Mouse (Mus musculus): Measurements from ENCODE around the gene Vmn2r90. TPM values are rescaled to one million over a fixed set of nuclear protein-coding genes. Genes with fewer than 3 reads are reported as not detected.
"Not testable (repeated sequence)": the region's sequence is repeated elsewhere in the genome, so short reads cannot be mapped to it uniquely, and the experiment has no call there.

Vmn2r90 gene
- 0.03 TPM in 1 of 2 replicates, not detected in the other for polyA plus RNA-seq (2012; rRNA removed)

DNA sequence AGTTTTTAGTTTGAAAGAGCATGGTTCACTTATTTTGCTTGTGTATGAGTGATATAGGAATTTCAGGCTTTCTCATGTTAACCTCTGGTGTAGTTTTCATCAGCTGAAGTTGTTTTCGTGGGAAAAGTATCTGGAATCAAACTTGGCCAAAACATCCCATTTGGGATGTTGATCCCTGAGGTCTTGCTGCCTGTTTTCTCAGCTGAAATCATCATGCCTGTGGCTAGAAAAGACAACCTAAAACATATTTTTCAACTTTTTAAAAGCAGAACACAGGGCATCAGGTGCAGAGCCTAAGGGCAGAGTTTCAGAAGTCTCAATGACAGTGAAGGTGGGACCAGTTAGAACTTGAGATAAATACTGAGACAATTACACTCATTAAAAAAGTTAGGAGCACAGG lies at the start of gene Vmn2r90:
Vmn2r90 (plus strand) TSS at position 301 of the 400 bp plus-strand sequence.
- H3K36me3 ChIP-seq (ENCODE audit: control insufficient read depth, insufficient read depth, low read length) = no peaks in the 10 kb centered on the region
- TF ChIP-seq CTCF (conservative IDR thresholded peaks at IDR 0.05; ENCODE audit: insufficient read depth, insufficient read length, low read depth, low read length) (no peak), POLR2A (IDR thresholded peaks at IDR 0.05; ENCODE audit: low read depth, low read length) (no peak)
- H3K4me1 ChIP-seq (ENCODE audit: control insufficient read depth, insufficient read depth, low read length) = no peaks in the 10 kb centered on the region
- WGBS = 53% methylated on average over 1 of the region's 1 CpGs
- DNase-seq = no peak
- H3K27me3 ChIP-seq (replicated peaks; ENCODE audit: control insufficient read depth, insufficient read depth, low read length) = no peaks in the 10 kb centered on the region
- no peak within 1 kb of the TSS for H3K27ac ChIP-seq (ENCODE audit: insufficient read depth, low read depth, low read length)
- H3K4me3 ChIP-seq (ENCODE audit: insufficient read depth, low read depth, low read length) = no peak within 1 kb of the TSS

DNA sequence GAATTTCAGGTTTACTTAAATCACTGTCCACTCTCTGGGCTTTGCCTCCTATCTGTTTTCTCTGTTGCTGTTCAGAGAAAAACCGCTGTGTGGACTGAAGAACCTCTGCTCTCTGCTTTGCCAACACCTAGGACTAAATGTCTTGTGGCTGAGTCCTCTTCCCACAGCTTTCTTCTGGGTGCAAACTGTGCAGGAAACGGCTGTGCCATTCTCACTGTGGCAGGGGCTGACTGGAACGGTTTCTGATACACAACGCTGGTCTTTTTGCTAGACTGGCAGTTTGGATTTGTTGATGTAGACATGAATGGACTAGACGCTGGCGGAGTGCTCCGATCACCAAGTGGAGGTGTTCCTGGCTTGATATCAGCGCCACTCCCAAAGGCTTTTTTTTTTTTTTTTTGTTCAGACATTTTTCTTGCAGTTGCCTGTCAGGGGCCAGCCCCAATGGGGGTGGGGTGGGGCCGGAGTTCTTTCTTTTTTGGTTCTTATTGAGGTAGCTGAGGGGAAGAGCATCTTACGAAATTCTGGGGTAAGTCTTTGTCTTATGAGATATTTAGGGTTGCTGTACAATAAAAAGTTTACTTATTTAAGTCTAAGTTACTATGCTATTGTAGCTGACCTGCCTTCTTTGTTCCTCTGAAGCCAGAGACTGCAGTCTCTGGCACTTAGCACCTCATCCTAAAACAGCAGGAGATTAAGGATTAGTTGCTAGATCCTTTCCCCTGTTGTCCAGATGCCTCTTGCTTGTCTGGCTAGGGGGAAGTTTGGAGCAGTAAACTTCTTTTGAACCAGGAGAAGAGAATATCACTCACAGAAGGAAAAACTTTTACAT lies 48.3 kb upstream of the Vmn2r90 start:
- no peak for TF ChIP-seq POLR2A (IDR thresholded peaks at IDR 0.05; ENCODE audit: low read depth, low read length)
- TF ChIP-seq CTCF (conservative IDR thresholded peaks at IDR 0.05; ENCODE audit: insufficient read depth, insufficient read length, low read depth, low read length) = no peak
- no peak for DNase-seq
- Histone ChIP-seq H3K27me3 (replicated peaks; ENCODE audit: control insufficient read depth, insufficient read depth, low read length) (no peaks in the 10 kb centered on the region), H3K27ac (ENCODE audit: insufficient read depth, low read depth, low read length) (no peak overlapping the region), H3K4me3 (ENCODE audit: insufficient read depth, low read depth, low read length) (no peak overlapping the region), H3K36me3 (ENCODE audit: control insufficient read depth, insufficient read depth, low read length) (no peaks in the 10 kb centered on the region), H3K4me1 (ENCODE audit: control insufficient read depth, insufficient read depth, low read length) (no peaks in the 10 kb centered on the region)
- 8% methylated on average over 10 of the region's 10 CpGs for WGBS

DNA sequence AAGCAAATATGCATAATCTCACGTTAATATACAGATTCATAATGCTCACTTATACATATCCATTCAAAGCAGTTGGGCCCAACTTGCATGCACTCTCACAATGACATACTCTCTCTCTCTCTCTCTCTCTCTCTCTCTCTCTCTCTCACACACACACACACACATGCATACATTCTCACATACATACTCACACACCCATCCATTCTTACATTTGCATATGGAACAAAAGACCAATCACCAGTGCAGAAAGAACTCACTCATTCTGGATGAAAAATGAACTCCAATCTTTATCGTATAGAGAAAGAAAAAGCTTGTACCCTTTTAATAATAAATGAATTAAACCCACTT lies 47.7 kb upstream of the Vmn2r90 start:
- WGBS = 41% methylated on average over 2 of the region's 2 CpGs
- DNase-seq = no peak
- no peak overlapping the region for H3K4me3 ChIP-seq (ENCODE audit: insufficient read depth, low read depth, low read length)
- TF ChIP-seq POLR2A (IDR thresholded peaks at IDR 0.05; ENCODE audit: low read depth, low read length) = no peak
- no peak for TF ChIP-seq CTCF (conservative IDR thresholded peaks at IDR 0.05; ENCODE audit: insufficient read depth, insufficient read length, low read depth, low read length)
- H3K27ac ChIP-seq (ENCODE audit: insufficient read depth, low read depth, low read length) = no peak overlapping the region
- no peaks in the 10 kb centered on the region for H3K4me1 ChIP-seq (ENCODE audit: control insufficient read depth, insufficient read depth, low read length)
- no peaks in the 10 kb centered on the region for H3K27me3 ChIP-seq (replicated peaks; ENCODE audit: control insufficient read depth, insufficient read depth, low read length)
- no peaks in the 10 kb centered on the region for H3K36me3 ChIP-seq (ENCODE audit: control insufficient read depth, insufficient read depth, low read length)

DNA sequence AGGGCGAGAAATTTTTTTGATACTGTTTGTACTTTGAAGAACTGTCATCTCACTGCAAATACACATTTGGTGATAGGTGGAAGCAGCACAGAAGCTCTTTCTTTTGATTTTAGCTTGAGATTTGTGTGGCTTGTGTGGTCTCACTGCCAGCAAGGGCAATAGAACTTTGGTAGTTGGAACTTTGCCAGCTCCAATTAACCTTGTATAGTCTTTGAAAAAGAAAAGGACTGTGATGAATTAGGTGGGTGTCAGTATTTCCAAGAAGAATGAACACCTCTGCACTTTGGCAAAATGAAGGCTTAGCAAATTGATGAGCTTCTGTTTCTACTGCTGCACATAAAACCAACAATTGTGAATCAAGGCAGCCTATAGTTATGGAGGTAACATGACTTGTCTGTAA lies 24.8 kb upstream of the Vmn2r90 start:
- Histone ChIP-seq H3K4me3 (ENCODE audit: insufficient read depth, low read depth, low read length) (no peak overlapping the region), H3K27me3 (replicated peaks; ENCODE audit: control insufficient read depth, insufficient read depth, low read length) (no peaks in the 10 kb centered on the region), H3K36me3 (ENCODE audit: control insufficient read depth, insufficient read depth, low read length) (no peaks in the 10 kb centered on the region), H3K27ac (ENCODE audit: insufficient read depth, low read depth, low read length) (no peak overlapping the region), H3K4me1 (ENCODE audit: control insufficient read depth, insufficient read depth, low read length) (no peaks in the 10 kb centered on the region)
- WGBS = 88% methylated on average over 1 of the region's 1 CpGs
- DNase-seq = no peak
- TF ChIP-seq CTCF (conservative IDR thresholded peaks at IDR 0.05; ENCODE audit: insufficient read depth, insufficient read length, low read depth, low read length) = no peak
- TF ChIP-seq POLR2A (IDR thresholded peaks at IDR 0.05; ENCODE audit: low read depth, low read length) = no peak

DNA sequence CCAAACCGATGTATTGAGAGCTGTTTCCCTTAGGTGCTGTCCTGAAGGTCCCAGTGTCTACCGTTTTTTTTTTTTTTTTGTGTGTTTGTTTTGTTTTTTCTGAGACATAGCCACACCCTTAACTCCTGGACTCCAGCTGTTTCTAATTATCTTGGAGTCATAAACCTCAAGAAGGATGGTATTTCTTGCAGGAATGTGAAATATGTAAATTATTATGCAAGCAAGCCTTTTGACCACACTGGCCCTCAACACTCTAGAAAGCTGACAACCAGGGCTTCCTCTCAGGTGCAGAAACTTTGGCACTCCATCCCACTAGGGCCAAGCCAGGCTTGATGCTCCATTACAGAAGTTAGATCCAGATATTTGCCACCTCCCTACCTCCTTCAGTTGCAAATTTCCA lies 12.9 kb upstream of the Vmn2r90 start:
- Histone ChIP-seq H3K36me3 (ENCODE audit: control insufficient read depth, insufficient read depth, low read length) (no peaks in the 10 kb centered on the region), H3K4me1 (ENCODE audit: control insufficient read depth, insufficient read depth, low read length) (no peaks in the 10 kb centered on the region), H3K4me3 (ENCODE audit: insufficient read depth, low read depth, low read length) (no peak overlapping the region), H3K27ac (ENCODE audit: insufficient read depth, low read depth, low read length) (no peak overlapping the region), H3K27me3 (replicated peaks; ENCODE audit: control insufficient read depth, insufficient read depth, low read length) (no peaks in the 10 kb centered on the region)
- TF ChIP-seq POLR2A (IDR thresholded peaks at IDR 0.05; ENCODE audit: low read depth, low read length) = no peak
- no peak for TF ChIP-seq CTCF (conservative IDR thresholded peaks at IDR 0.05; ENCODE audit: insufficient read depth, insufficient read length, low read depth, low read length)
- 70% methylated on average over 2 of the region's 2 CpGs for WGBS
- no peak for DNase-seq

DNA sequence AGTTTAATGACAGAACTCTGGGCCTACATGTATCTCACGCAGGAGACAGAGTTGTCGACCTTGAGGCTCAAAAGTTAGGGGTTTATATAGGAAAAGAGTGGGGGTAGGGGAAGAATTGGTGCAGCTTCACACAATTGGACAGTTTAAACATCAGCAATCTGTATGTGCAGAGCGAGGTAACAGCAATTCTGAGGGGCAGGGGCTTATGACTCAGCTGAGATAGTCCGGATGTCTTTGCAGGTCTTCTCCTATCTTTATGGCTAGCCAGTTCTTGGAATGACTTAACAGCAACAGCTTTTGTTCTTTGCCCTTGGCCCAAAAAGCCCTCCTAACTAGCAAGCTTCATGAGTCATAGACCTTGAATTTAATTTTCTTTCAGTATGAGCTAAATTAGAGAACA lies 28.8 kb downstream of the Vmn2r90 start:
- 76% methylated on average over 4 of the region's 4 CpGs for WGBS
- H3K36me3 ChIP-seq (ENCODE audit: control insufficient read depth, insufficient read depth, low read length); H3K4me3 ChIP-seq (ENCODE audit: insufficient read depth, low read depth, low read length); DNase-seq; H3K4me1 ChIP-seq (ENCODE audit: control insufficient read depth, insufficient read depth, low read length); H3K27me3 ChIP-seq (replicated peaks; ENCODE audit: control insufficient read depth, insufficient read depth, low read length); H3K27ac ChIP-seq (ENCODE audit: insufficient read depth, low read depth, low read length): not testable (repeated sequence)

DNA sequence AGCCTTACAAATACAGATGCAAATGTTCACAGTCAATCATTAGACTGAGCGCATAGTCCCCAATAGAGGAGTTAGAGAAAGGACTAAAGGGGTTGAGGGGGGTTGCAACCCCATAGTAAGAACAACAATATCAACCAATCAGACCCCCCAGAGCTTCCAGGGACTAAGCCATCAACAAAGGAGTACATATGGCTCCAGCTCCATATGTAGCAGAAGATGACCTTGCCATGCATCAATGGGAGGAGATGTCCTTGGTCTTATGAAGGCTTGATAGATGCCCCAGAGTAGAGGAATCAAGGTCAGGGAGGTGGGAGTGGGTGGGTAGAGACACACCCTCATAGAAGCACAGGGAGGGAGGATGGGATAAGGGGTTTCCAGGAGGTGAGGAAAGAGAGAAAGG lies 35.1 kb downstream of the Vmn2r90 start:
- no peaks in the 10 kb centered on the region for H3K36me3 ChIP-seq (ENCODE audit: control insufficient read depth, insufficient read depth, low read length)
- DNase-seq = no peak
- H3K4me3 ChIP-seq (ENCODE audit: insufficient read depth, low read depth, low read length) = no peak overlapping the region
- no peaks in the 10 kb centered on the region for H3K27me3 ChIP-seq (replicated peaks; ENCODE audit: control insufficient read depth, insufficient read depth, low read length)
- TF ChIP-seq CTCF (conservative IDR thresholded peaks at IDR 0.05; ENCODE audit: insufficient read depth, insufficient read length, low read depth, low read length) = no peak
- TF ChIP-seq POLR2A (IDR thresholded peaks at IDR 0.05; ENCODE audit: low read depth, low read length) = no peak
- H3K4me1 ChIP-seq (ENCODE audit: control insufficient read depth, insufficient read depth, low read length) = no peaks in the 10 kb centered on the region
- no peak overlapping the region for H3K27ac ChIP-seq (ENCODE audit: insufficient read depth, low read depth, low read length)
- 90% methylated on average over 1 of the region's 1 CpGs for WGBS

DNA sequence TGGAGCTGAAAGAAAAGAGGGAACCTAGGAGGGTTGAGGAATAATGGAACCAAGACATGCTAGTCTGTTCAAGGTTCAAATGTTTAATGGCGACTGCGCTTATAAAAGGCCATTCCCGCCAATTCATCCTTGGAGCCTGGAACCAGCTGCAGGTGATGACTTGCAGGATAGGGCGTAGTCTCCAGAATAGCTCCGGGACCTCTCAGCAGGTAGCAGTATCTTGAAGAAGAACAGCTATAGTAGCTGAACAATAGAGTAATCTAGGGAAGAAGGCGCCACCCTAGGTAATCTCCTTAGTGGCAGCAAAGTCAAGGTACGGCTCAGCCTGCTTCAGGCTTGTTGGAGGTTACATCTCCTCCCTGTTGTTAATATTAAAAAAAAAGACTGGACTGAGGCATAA lies 35.8 kb downstream of the Vmn2r90 start:
- H3K4me1 ChIP-seq (ENCODE audit: control insufficient read depth, insufficient read depth, low read length); H3K27me3 ChIP-seq (replicated peaks; ENCODE audit: control insufficient read depth, insufficient read depth, low read length); H3K36me3 ChIP-seq (ENCODE audit: control insufficient read depth, insufficient read depth, low read length); H3K27ac ChIP-seq (ENCODE audit: insufficient read depth, low read depth, low read length); H3K4me3 ChIP-seq (ENCODE audit: insufficient read depth, low read depth, low read length); DNase-seq: not testable (repeated sequence)
- WGBS = 93% methylated on average over 7 of the region's 7 CpGs

DNA sequence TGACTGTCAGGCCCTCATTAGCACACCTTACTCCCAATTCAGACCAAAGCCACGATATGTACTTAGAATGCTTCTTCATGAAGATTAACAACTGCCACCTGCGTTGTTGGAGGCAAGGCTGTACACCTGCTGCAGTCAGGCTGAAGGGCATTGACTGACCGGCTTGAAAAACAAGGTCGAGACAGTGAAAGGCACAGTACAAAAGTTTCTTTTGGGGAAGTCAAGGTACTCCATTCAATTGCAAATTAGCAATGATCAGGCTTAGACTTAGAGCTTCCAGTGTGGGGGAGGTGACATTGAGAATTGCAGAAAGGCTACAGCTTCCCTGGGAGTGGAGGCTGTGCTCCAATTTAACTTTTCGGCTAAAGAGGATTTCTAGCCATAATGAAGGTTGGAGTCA lies 36.4 kb downstream of the Vmn2r90 start:
- not testable (repeated sequence) for H3K4me1 ChIP-seq (ENCODE audit: control insufficient read depth, insufficient read depth, low read length); H3K36me3 ChIP-seq (ENCODE audit: control insufficient read depth, insufficient read depth, low read length); H3K27me3 ChIP-seq (replicated peaks; ENCODE audit: control insufficient read depth, insufficient read depth, low read length); DNase-seq; H3K27ac ChIP-seq (ENCODE audit: insufficient read depth, low read depth, low read length); H3K4me3 ChIP-seq (ENCODE audit: insufficient read depth, low read depth, low read length)
- WGBS = 83% methylated on average over 5 of the region's 5 CpGs

DNA sequence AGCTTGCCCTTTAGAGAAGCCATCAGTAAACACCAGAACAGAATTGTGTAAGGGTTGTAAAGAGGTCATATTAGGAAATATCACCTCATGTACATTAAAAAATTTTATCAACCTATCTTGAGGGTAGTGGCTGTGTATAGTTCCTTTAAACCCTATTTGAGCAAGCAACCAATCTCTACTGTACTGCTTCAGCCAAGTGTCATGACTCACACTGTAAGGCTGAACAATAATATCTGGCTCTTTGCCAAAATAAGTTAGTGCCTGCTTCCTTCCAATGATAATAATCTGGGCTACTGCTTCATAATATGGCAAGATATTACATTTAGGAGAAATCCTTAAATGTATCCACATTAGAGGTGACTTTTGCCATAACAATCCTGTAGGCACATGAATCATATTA lies 38.0 kb downstream of the Vmn2r90 start:
- DNase-seq; H3K27ac ChIP-seq (ENCODE audit: insufficient read depth, low read depth, low read length); H3K36me3 ChIP-seq (ENCODE audit: control insufficient read depth, insufficient read depth, low read length); H3K4me3 ChIP-seq (ENCODE audit: insufficient read depth, low read depth, low read length); H3K27me3 ChIP-seq (replicated peaks; ENCODE audit: control insufficient read depth, insufficient read depth, low read length); H3K4me1 ChIP-seq (ENCODE audit: control insufficient read depth, insufficient read depth, low read length): not testable (repeated sequence)
